ENCODE assay signal across 10 mouse cellular contexts in genomic region chr16:59598997-59599396, GRCm38 (mm10). TPM values are rescaled to one million over a fixed set of nuclear protein-coding genes. Genes with fewer than 3 reads are reported as not detected.
A peak's percentile ranks its signal among the peaks of the same experiment; 100 is the strongest.
DNase-seq lines count a peak whose midpoint lies in the region; ATAC-seq and TF ChIP-seq lines count a peak whose summit lies in the region.
"Had no signal": no experiment of that assay in that cellular context is flagged by ENCODE, and none has a peak within 500 bp of the region (broad histone marks: within the 10 kb centered on the region; RNA-seq: fewer than 3 reads in every experiment).

No protein-coding gene starts in this region.

- no peaks in the 10 kb centered on the region for H3K9me3 ChIP-seq in lung, embryonic 15.5 days
- no peaks in the 10 kb centered on the region for H3K9me3 ChIP-seq in forebrain, embryonic 13.5 days (replicated peaks)
- no peaks in the 10 kb centered on the region for H3K9me3 ChIP-seq in hindbrain, postnatal 0 days (ENCODE audit: low read length)
- H3K9me3 ChIP-seq in neural tube, embryonic 15.5 days (replicated peaks) = no peaks in the 10 kb centered on the region

- peak overlapping the region; percentile 64; the same call in 1 of the 2 replicates for H3K4me2 ChIP-seq in lung, embryonic 15.5 days
- peak overlapping the region; percentile 78 for H3K4me2 ChIP-seq in forebrain, embryonic 13.5 days
- H3K4me2 ChIP-seq in hindbrain, postnatal 0 days (ENCODE audit: low read depth, low read length) = peak overlapping the region; percentile 82; the same call in 1 of the 2 replicates
- H3K4me2 ChIP-seq in neural tube, embryonic 15.5 days = peak overlapping the region; percentile 88

- H3K4me3 ChIP-seq in lung, embryonic 15.5 days = peak overlapping the region; percentile 88; the same call in 1 of the 2 replicates
- peak overlapping the region; percentile 70; the same call in 1 of the 2 replicates for H3K4me3 ChIP-seq in forebrain, embryonic 13.5 days
- H3K4me3 ChIP-seq in hindbrain, postnatal 0 days (ENCODE audit: low read length) = 0 out of 2 replicates have a peak overlapping the region, but pooled peaks have one; percentile 79
- H3K4me3 ChIP-seq in neural tube, embryonic 15.5 days (replicated peaks) = no peak overlapping the region; the same call in 1 of the 2 replicates

- no peak overlapping the region for H3K9ac ChIP-seq in lung, embryonic 15.5 days
- no peak overlapping the region for H3K9ac ChIP-seq in forebrain, embryonic 13.5 days
- H3K9ac ChIP-seq in hindbrain, postnatal 0 days (replicated peaks; ENCODE audit: low read length) = no peak overlapping the region
- no peak overlapping the region for H3K9ac ChIP-seq in neural tube, embryonic 15.5 days (replicated peaks)

- 58% methylated on average over 4 of the region's 4 CpGs for WGBS in lung, embryonic 15.5 days
- 11% methylated on average over 4 of the region's 4 CpGs for WGBS in forebrain, embryonic 13.5 days
- 35% methylated on average over 4 of the region's 4 CpGs for WGBS in hindbrain, postnatal 0 days
- 23% methylated on average over 4 of the region's 4 CpGs for WGBS in neural tube, embryonic 15.5 days

- DNase-seq in lung, postnatal 14 days = no peak
- DNase-seq in hindbrain, postnatal 0 days (ENCODE audit: low spot score) = no peak
- DNase-seq in layer of hippocampus, adult 9-11 months = no peak
- DNase-seq in spleen, postnatal 4 days (ENCODE audit: low spot score in 2 of 2) = no peak
- no peak for DNase-seq in gastrocnemius, adult 8-10 months (ENCODE audit: low spot score in 2 of 2)
- DNase-seq: kidney, adult 8-10 months had no signal

- no peaks in the 10 kb centered on the region for H3K36me3 ChIP-seq in lung, embryonic 15.5 days
- no peaks in the 10 kb centered on the region for H3K36me3 ChIP-seq in forebrain, embryonic 13.5 days (ENCODE audit: poor library complexity, severe bottlenecking)
- no peaks in the 10 kb centered on the region for H3K36me3 ChIP-seq in hindbrain, postnatal 0 days (ENCODE audit: insufficient read depth, low read length)
- no peaks in the 10 kb centered on the region for H3K36me3 ChIP-seq in neural tube, embryonic 15.5 days

- H3K27ac ChIP-seq in lung, embryonic 15.5 days = no peak overlapping the region
- no peak overlapping the region for H3K27ac ChIP-seq in forebrain, embryonic 13.5 days
- H3K27ac ChIP-seq in hindbrain, postnatal 0 days = no peak overlapping the region
- no peak overlapping the region for H3K27ac ChIP-seq in neural tube, embryonic 15.5 days (replicated peaks)

- no peaks in the 10 kb centered on the region for H3K27me3 ChIP-seq in lung, embryonic 15.5 days
- 0 out of 2 replicates have a peak, but pooled peaks cover 12% of the 10 kb centered on the region for H3K27me3 ChIP-seq in forebrain, embryonic 13.5 days
- no peaks in the 10 kb centered on the region for H3K27me3 ChIP-seq in hindbrain, postnatal 0 days (ENCODE audit: insufficient read depth, low read length)
- 0 out of 2 replicates have a peak, but pooled peaks cover 5% of the 10 kb centered on the region for H3K27me3 ChIP-seq in neural tube, embryonic 15.5 days (replicated peaks)

- no peak for TF ChIP-seq CTCF in hindbrain, postnatal 0 days (IDR thresholded peaks at IDR 0.05; ENCODE audit: low read depth)

- ATAC-seq in lung, embryonic 15.5 days (ENCODE audit: borderline replicate concordance, extremely low read depth, low FRiP score, low TSS enrichment) = no peak
- no peak for ATAC-seq in forebrain, embryonic 13.5 days
- ATAC-seq in hindbrain, postnatal 0 days = no peak
- no peak for ATAC-seq in neural tube, embryonic 15.5 days (ENCODE audit: low FRiP score)

- peaks cover 12% of the 10 kb centered on the region for H3K4me1 ChIP-seq in lung, embryonic 15.5 days
- peaks cover 14% of the 10 kb centered on the region for H3K4me1 ChIP-seq in forebrain, embryonic 13.5 days
- H3K4me1 ChIP-seq in hindbrain, postnatal 0 days (ENCODE audit: insufficient read depth, low read length) = no peaks in the 10 kb centered on the region
- H3K4me1 ChIP-seq in neural tube, embryonic 15.5 days = peaks cover 22% of the 10 kb centered on the region

RNA-seq across cellular contexts. Expression of gene Crybg3, which starts 1.8 kb away (rescaled TPM):
- 5.4 and 6.0 TPM in 2 replicates for polyA plus RNA-seq in lung, embryonic 15.5 days (2015; fragmentation: Nextera tagmentation; extraction: Ambion mirVana)
- 2.3 and 2.6 TPM in 2 replicates for polyA plus RNA-seq in forebrain, embryonic 13.5 days (2015; fragmentation: Nextera tagmentation; extraction: Ambion mirVana)
- total RNA-seq in hindbrain, postnatal 0 days (2014; rRNA removed) = 5.9 and 6.5 TPM in 2 replicates
- polyA plus RNA-seq in hindbrain, postnatal 0 days (2015; fragmentation: Nextera tagmentation; extraction: Ambion mirVana) = 1.4 and 2.1 TPM in 2 replicates
- 1.8 and 2.8 TPM in 2 replicates for polyA plus RNA-seq in neural tube, embryonic 15.5 days (2015; fragmentation: Nextera tagmentation; extraction: Ambion mirVana)
- total RNA-seq in gastrocnemius, adult 8-10 months (2022) = 10 to 100 TPM; 24.3 to 38.5 (median 31.2) TPM

RNA-seq across cellular contexts. Expression of gene Arl6, which starts 40.2 kb away (rescaled TPM):
- 35.2 and 36.9 TPM in 2 replicates for polyA plus RNA-seq in lung, embryonic 15.5 days (2015; fragmentation: Nextera tagmentation; extraction: Ambion mirVana)
- polyA plus RNA-seq in forebrain, embryonic 13.5 days (2015; fragmentation: Nextera tagmentation; extraction: Ambion mirVana) = 53.5 and 53.8 TPM in 2 replicates
- 26.6 and 29.1 TPM in 2 replicates for total RNA-seq in hindbrain, postnatal 0 days (2014; rRNA removed)
- polyA plus RNA-seq in hindbrain, postnatal 0 days (2015; fragmentation: Nextera tagmentation; extraction: Ambion mirVana) = 63.7 and 65.8 TPM in 2 replicates
- 46.5 and 51.2 TPM in 2 replicates for polyA plus RNA-seq in neural tube, embryonic 15.5 days (2015; fragmentation: Nextera tagmentation; extraction: Ambion mirVana)
- 1 to 10 TPM; 1.3 to 2.9 (median 2.2) TPM for total RNA-seq in gastrocnemius, adult 8-10 months (2022)
- total RNA-seq: MEL had no signal
